Mouse (Mus musculus): Measurements from ENCODE around the gene Adamts13.

- no peak for TF ChIP-seq POLR2A (IDR thresholded peaks at IDR 0.05; ENCODE audit: insufficient read depth, low read depth, low read length)
- no peak for TF ChIP-seq CTCF (IDR thresholded peaks at IDR 0.05; ENCODE audit: insufficient read depth, low read depth, low read length)
Measured at GRCm38 (mm10) chr2:26984640-26985039, 11.4 kb downstream of the Adamts13 start.

All from olfactory bulb, adult 2 months (tissue).